Mouse (Mus musculus): Measurements from ENCODE around the gene Atp1a1. TPM values are rescaled to one million over a fixed set of nuclear protein-coding genes. Genes with fewer than 3 reads are reported as not detected.

The Atp1a1 gene
- polyA plus RNA-seq, 1 experiment from 2014 or later, result 136 TPM

DNA sequence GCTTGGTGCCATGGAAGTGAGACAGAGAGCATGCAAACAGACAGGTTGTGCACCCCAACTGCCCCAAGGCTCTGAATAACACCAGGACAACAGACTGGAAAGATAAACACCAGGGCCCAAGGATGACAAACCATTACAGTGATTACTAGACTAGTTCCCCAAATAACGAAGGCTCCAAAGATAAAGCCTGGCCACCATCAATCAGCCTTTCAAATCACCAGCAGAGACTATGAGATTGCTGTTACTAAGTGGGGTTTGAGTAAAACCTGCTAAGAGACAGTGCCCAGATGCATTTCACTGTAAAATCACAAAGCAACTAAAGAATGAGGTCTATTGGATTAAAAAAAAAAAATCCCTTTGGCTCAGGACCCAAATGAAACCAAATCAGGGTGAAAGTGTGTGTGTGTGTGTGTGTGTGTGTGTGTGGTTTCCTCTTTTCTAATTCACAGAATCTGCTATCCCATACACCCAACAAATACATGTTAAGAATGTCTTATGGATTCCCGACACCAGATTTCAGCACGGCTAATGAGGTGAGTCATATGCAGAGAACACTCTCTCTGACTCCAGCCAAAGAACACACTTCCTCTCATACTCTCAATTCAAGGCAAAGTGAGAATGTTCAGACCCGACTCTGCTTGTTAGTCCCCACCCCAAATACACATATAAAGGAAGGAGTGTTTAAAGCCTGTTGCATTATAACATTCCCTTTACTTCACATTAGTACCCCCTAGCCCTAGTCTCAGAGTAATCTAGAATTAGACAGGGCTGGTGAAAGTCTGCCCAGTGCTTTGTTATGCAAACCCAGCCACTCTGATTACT is 4.4 kb downstream of the Atp1a1 start:
- H3K9ac ChIP-seq (ENCODE audit: low read depth, low read length), result no peak overlapping the region
- 25% methylated on average over 4 of the region's 4 CpGs for WGBS
- H3K4me3 ChIP-seq (ENCODE audit: low read depth, low read length), result no peak overlapping the region

DNA sequence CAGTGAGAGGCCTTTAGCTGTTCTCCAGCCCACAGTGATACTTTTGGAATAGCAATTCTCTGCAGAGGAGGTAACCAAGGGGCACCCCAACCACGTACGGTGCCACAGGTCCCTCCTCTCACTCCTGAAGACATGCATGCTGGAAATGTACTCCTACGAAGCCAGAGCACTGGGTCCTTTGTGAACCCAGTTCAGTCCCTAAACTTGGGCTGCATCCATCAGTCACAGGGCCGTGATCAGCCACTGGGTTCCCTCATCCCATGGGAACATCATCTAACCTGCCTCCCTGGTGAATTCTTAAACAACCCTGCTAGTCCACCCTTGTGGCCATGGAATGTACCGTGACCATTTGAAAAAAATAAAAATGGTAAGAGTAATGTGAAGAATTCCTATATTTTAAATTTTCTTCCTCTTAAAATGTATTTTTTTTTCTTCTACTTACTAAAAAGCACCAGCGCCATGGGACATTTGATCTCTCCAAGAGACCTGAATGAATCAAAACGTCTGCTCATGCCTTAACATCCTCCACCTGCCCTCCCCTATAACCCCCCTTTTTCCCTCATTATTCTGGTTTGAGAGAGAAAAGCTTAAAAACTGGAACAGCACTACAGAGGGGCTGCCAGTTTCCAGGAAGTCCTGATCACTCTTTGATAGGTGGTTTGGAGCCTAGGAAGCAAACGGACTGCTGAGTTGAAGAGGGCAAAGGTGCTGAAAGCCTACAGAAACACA is 5.1 kb downstream of the Atp1a1 start:
- H3K9me3 ChIP-seq (ENCODE audit: control insufficient read depth, low read length), result no peaks in the 10 kb centered on the region
- no peak overlapping the region for H3K4me2 ChIP-seq
- no peaks in the 10 kb centered on the region; the same call in 1 of the 2 replicates for H3K36me3 ChIP-seq (ENCODE audit: control insufficient read depth, insufficient read depth, low read length)
- ATAC-seq (replicated peaks; ENCODE audit: low FRiP score) (no peak), DNase-seq (ENCODE audit: low spot score) (no peak)
- peaks cover 64% of the 10 kb centered on the region for H3K4me1 ChIP-seq (replicated peaks; ENCODE audit: control insufficient read depth, insufficient read depth, low read length)
- no peak overlapping the region for H3K27ac ChIP-seq (ENCODE audit: low read depth, low read length)
- H3K27me3 ChIP-seq (replicated peaks; ENCODE audit: control insufficient read depth, insufficient read depth, low read length), result no peaks in the 10 kb centered on the region
- no peak overlapping the region for H3K4me3 ChIP-seq (ENCODE audit: low read depth, low read length)
- no peak overlapping the region for H3K9ac ChIP-seq (ENCODE audit: low read depth, low read length)
- WGBS, result 72% methylated on average over 8 of the region's 8 CpGs

More for the DNA sequence above, 4.4 kb downstream of the Atp1a1 start:
- H3K36me3 ChIP-seq (ENCODE audit: control insufficient read depth, insufficient read depth, low read length), result no peaks in the 10 kb centered on the region; the same call in 1 of the 2 replicates
- no peaks in the 10 kb centered on the region for H3K9me3 ChIP-seq (ENCODE audit: control insufficient read depth, low read length)
- H3K27ac ChIP-seq (ENCODE audit: low read depth, low read length), result no peak overlapping the region
- DNase-seq (ENCODE audit: low spot score) (no peak), ATAC-seq (replicated peaks; ENCODE audit: low FRiP score) (no peak)
- H3K4me1 ChIP-seq (replicated peaks; ENCODE audit: control insufficient read depth, insufficient read depth, low read length), result peaks cover 68% of the 10 kb centered on the region
- no peaks in the 10 kb centered on the region for H3K27me3 ChIP-seq (replicated peaks; ENCODE audit: control insufficient read depth, insufficient read depth, low read length)
- peak overlapping the region; percentile 31 for H3K4me2 ChIP-seq

GRCm38 (mm10) chr3:101598231-101598905 is 6.1 kb downstream of the Atp1a1 start:
- no peak overlapping the region for H3K4me3 ChIP-seq (ENCODE audit: low read depth, low read length)
- no peak overlapping the region for H3K9ac ChIP-seq (ENCODE audit: low read depth, low read length)
- no peak overlapping the region for H3K27ac ChIP-seq (ENCODE audit: low read depth, low read length)
- H3K4me2 ChIP-seq, result no peak overlapping the region
- peaks cover 6% of the 10 kb centered on the region for H3K36me3 ChIP-seq (ENCODE audit: control insufficient read depth, insufficient read depth, low read length)
- ATAC-seq (replicated peaks; ENCODE audit: low FRiP score) (no peak), DNase-seq (ENCODE audit: low spot score) (no peak)
- H3K4me1 ChIP-seq (replicated peaks; ENCODE audit: control insufficient read depth, insufficient read depth, low read length), result peaks cover 62% of the 10 kb centered on the region
- H3K27me3 ChIP-seq (replicated peaks; ENCODE audit: control insufficient read depth, insufficient read depth, low read length), result no peaks in the 10 kb centered on the region
- WGBS, result 77% methylated on average over 4 of the region's 4 CpGs
- H3K9me3 ChIP-seq (ENCODE audit: control insufficient read depth, low read length), result no peaks in the 10 kb centered on the region

- Histone ChIP-seq H3K9ac (ENCODE audit: low read depth, low read length) (no peak overlapping the region), H3K27ac (ENCODE audit: low read depth, low read length) (no peak overlapping the region; the same call in 1 of the 2 replicates), H3K4me3 (ENCODE audit: low read depth, low read length) (no peak overlapping the region), H3K27me3 (replicated peaks; ENCODE audit: control insufficient read depth, insufficient read depth, low read length) (no peaks in the 10 kb centered on the region), H3K4me1 (replicated peaks; ENCODE audit: control insufficient read depth, insufficient read depth, low read length) (peaks cover 53% of the 10 kb centered on the region), H3K4me2 (no peak overlapping the region; the same call in 1 of the 2 replicates), H3K9me3 (ENCODE audit: control insufficient read depth, low read length) (no peaks in the 10 kb centered on the region), H3K36me3 (ENCODE audit: control insufficient read depth, insufficient read depth, low read length) (peaks cover 13% of the 10 kb centered on the region)
- DNase-seq (ENCODE audit: low spot score), result no peak
- WGBS, result 41% methylated on average over 10 of the region's 10 CpGs
- ATAC-seq (replicated peaks; ENCODE audit: low FRiP score), result no peak
Measured at GRCm38 (mm10) chr3:101597317-101598096, 7.0 kb downstream of the Atp1a1 start.

DNA sequence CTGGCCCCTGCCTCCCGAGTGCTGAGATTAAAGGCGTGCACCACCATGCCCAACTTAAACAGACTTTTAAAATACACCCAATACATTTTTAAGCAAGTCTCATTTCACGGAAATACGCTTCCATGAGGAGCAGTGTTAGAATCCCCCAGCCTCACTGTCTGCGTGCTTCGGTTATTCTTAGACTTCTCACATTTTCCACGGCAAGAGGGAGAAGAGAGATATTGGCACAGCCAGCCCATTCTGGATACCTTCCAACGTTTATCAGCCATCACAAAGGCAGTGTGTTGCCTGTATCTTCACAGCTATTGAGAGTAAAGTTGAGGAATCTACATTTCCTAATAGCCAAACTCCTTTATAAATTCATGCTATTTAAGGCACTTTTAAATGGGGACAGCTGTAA is 7.8 kb downstream of the Atp1a1 start:
- Histone ChIP-seq H3K36me3 (ENCODE audit: control insufficient read depth, insufficient read depth, low read length) (peaks cover 20% of the 10 kb centered on the region), H3K27me3 (replicated peaks; ENCODE audit: control insufficient read depth, insufficient read depth, low read length) (no peaks in the 10 kb centered on the region), H3K4me2 (no peak overlapping the region), H3K27ac (ENCODE audit: low read depth, low read length) (no peak overlapping the region), H3K9me3 (ENCODE audit: control insufficient read depth, low read length) (no peaks in the 10 kb centered on the region), H3K4me3 (ENCODE audit: low read depth, low read length) (no peak overlapping the region), H3K4me1 (replicated peaks; ENCODE audit: control insufficient read depth, insufficient read depth, low read length) (peaks cover 45% of the 10 kb centered on the region), H3K9ac (ENCODE audit: low read depth, low read length) (no peak overlapping the region)
- DNase-seq (ENCODE audit: low spot score) (no peak), ATAC-seq (replicated peaks; ENCODE audit: low FRiP score) (no peak)
- 59% methylated on average over 8 of the region's 8 CpGs for WGBS

DNA sequence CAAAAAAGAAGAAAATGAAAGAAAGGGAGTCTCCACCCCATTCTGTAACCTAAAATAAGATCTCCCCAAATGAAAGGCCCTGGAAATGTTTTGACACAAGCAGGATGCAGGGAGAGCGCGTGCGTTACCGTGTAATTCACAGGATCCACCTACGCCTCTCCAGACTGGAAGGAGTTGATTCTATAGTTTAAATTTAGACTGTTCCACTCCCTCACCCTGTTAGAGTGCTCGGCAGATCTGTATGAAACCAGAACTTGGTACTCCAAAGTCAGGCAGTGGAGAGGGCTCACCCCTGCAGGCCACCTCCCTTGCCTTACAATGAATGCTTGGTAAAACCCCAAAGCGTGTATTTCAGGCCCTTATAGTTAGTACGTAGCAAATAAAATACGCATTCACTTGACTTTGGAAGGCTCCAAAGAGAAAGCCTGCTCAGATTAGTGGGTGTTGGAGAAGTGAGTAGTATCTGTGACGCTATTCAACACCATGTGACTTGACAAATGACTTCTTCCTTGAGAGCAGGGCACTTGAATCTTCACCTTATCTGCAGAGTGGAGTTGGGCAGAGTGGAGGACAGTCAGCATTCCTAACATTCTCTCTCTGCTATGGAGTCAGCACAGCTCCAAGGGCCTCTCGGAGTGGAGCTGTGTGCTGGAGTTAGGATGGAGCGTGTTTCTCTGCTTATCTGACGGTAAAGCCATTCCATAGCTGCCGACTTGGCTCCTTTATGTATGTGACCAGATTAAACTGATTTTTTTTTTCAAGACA is 8.4 kb downstream of the Atp1a1 start:
- no peak overlapping the region for H3K9ac ChIP-seq (ENCODE audit: low read depth, low read length)
- H3K27me3 ChIP-seq (replicated peaks; ENCODE audit: control insufficient read depth, insufficient read depth, low read length), result no peaks in the 10 kb centered on the region
- ATAC-seq (replicated peaks; ENCODE audit: low FRiP score) (no peak), DNase-seq (ENCODE audit: low spot score) (no peak)
- H3K36me3 ChIP-seq (ENCODE audit: control insufficient read depth, insufficient read depth, low read length), result peaks cover 26% of the 10 kb centered on the region
- no peaks in the 10 kb centered on the region for H3K9me3 ChIP-seq (ENCODE audit: control insufficient read depth, low read length)
- H3K4me2 ChIP-seq, result no peak overlapping the region
- 69% methylated on average over 14 of the region's 14 CpGs for WGBS
- peaks cover 39% of the 10 kb centered on the region for H3K4me1 ChIP-seq (replicated peaks; ENCODE audit: control insufficient read depth, insufficient read depth, low read length)
- no peak overlapping the region; the same call in 1 of the 2 replicates for H3K27ac ChIP-seq (ENCODE audit: low read depth, low read length)
- H3K4me3 ChIP-seq (ENCODE audit: low read depth, low read length), result no peak overlapping the region

DNA sequence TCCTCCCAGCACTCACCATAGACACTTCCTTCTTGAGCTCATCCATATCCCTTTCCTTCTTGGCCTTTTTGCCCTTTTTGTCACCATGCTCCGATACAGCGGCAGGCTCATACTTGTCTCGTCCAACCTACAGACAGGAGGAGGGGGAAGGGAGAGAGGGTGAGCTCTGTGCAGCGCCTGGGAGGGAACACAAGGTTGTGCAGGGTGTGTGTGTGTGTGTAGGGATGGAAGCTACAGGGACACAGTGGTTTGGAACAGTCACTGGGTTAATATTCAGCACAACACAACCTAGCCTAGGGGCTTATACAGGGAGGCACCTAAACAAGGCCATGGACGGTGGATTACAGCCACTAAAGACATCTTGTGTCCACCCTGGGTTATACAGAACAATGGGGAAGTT is 9.5 kb downstream of the Atp1a1 start:
- 86% methylated on average over 5 of the region's 5 CpGs for WGBS
- Histone ChIP-seq H3K9ac (ENCODE audit: low read depth, low read length) (no peak overlapping the region), H3K9me3 (ENCODE audit: control insufficient read depth, low read length) (no peaks in the 10 kb centered on the region), H3K27me3 (replicated peaks; ENCODE audit: control insufficient read depth, insufficient read depth, low read length) (no peaks in the 10 kb centered on the region), H3K4me1 (replicated peaks; ENCODE audit: control insufficient read depth, insufficient read depth, low read length) (peaks cover 31% of the 10 kb centered on the region), H3K27ac (ENCODE audit: low read depth, low read length) (no peak overlapping the region), H3K36me3 (ENCODE audit: control insufficient read depth, insufficient read depth, low read length) (peaks cover 35% of the 10 kb centered on the region), H3K4me3 (ENCODE audit: low read depth, low read length) (no peak overlapping the region), H3K4me2 (no peak overlapping the region)
- no peak for DNase-seq (ENCODE audit: low spot score)
- ATAC-seq (replicated peaks; ENCODE audit: low FRiP score), result no peak

Measured in liver, embryonic 11.5 days (tissue).